Mouse (Mus musculus): ENCODE data around the gene Asprv1. TPM values are rescaled to one million over a fixed set of nuclear protein-coding genes. Genes with fewer than 3 reads are reported as not detected.
A peak's percentile ranks its signal among the peaks of the same experiment; 100 is the strongest.

The Asprv1 gene
- polyA plus RNA-seq, 1 experiment from 2014 or later = 104 TPM

DNA sequence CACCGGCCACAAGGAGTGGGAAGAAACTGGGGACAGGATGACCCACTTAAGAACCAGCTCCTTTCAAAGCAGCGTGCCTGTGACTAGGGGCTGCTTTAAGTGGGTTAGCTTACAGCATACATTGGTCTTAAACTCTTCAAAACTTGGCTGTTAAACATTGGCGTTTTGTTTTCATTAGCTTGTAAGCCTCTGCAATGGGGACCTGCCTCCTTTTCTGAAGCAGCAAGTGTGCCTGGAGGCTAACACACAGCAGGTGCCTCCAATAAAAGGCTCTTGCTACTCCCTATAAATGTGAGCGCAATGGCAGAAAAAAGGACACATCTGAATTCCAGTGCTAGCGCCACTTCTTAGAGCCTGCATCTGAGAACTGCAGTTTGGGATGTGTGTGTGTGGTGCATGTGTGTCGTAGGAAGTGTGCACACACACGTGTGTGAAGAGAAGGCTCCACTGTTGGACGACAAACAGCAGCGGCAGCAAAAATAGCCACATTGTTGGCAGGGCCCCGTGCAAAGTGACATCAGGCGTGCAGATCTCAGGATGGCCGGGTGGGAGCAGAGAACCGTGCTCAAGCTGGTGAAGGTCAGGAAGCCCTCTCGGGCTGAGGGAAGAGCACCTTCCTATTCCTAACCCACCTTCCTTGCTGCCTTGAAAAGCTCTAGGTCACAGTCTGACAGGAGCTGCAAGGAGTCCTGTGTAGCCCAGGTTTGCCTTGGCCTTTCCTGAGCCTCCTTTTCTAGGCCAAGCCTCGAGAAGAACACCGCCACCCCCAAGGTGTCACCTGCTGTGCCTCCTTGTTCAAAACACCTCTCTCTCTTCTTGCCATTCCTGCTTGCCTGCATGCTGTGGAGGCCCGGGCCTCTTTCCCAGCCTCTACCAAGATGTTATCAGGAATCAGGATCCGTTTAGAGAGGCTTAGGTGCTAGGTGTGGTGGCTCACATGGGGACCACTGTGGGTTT is 3.6 kb upstream of the Asprv1 start:
- H3K4me2 ChIP-seq = no peak overlapping the region
- ATAC-seq (ENCODE audit: insufficient read depth, low FRiP score, low read depth) = no peak
- H3K27ac ChIP-seq = no peak overlapping the region
- no peak overlapping the region for H3K9ac ChIP-seq
- H3K36me3 ChIP-seq = no peaks in the 10 kb centered on the region
- WGBS = 64% methylated on average over 18 of the region's 18 CpGs
- no peak overlapping the region for H3K4me3 ChIP-seq (replicated peaks)
- H3K4me1 ChIP-seq = 0 out of 2 replicates have a peak, but pooled peaks cover 2% of the 10 kb centered on the region
- no peaks in the 10 kb centered on the region for H3K9me3 ChIP-seq
- H3K27me3 ChIP-seq (replicated peaks) = no peaks in the 10 kb centered on the region

- no peaks in the 10 kb centered on the region for H3K36me3 ChIP-seq
- H3K4me3 ChIP-seq (replicated peaks) = no peak overlapping the region
- H3K27me3 ChIP-seq (replicated peaks) = no peaks in the 10 kb centered on the region
- H3K27ac ChIP-seq = no peak overlapping the region
- no peak overlapping the region for H3K9ac ChIP-seq
- 61% methylated on average over 3 of the region's 3 CpGs for WGBS
- H3K4me1 ChIP-seq = no peaks in the 10 kb centered on the region
- ATAC-seq (ENCODE audit: insufficient read depth, low FRiP score, low read depth) = no peak
- no peaks in the 10 kb centered on the region for H3K9me3 ChIP-seq
- no peak overlapping the region for H3K4me2 ChIP-seq
Observed at GRCm38 (mm10) chr6:86630141-86630540, 2.2 kb downstream of the Asprv1 start.

GRCm38 (mm10) chr6:86636495-86636894 is 8.5 kb downstream of the Asprv1 start:
- no peak overlapping the region for H3K4me3 ChIP-seq (replicated peaks)
- H3K4me1 ChIP-seq = peaks cover 4% of the 10 kb centered on the region; the same call in 1 of the 2 replicates
- 45% methylated on average over 2 of the region's 2 CpGs for WGBS
- H3K4me2 ChIP-seq = no peak overlapping the region
- ATAC-seq (ENCODE audit: insufficient read depth, low FRiP score, low read depth) = peak; percentile 75
- no peak overlapping the region for H3K9ac ChIP-seq
- no peaks in the 10 kb centered on the region for H3K27me3 ChIP-seq (replicated peaks)
- no peaks in the 10 kb centered on the region for H3K36me3 ChIP-seq
- no peak overlapping the region for H3K27ac ChIP-seq
- no peaks in the 10 kb centered on the region for H3K9me3 ChIP-seq

- WGBS = 50% methylated on average over 4 of the region's 4 CpGs
- no peak overlapping the region for H3K27ac ChIP-seq
- peak; percentile 41; the same call in 1 of the 2 replicates for ATAC-seq (ENCODE audit: insufficient read depth, low FRiP score, low read depth)
- H3K9me3 ChIP-seq = no peaks in the 10 kb centered on the region
- H3K36me3 ChIP-seq = no peaks in the 10 kb centered on the region
- peaks cover 7% of the 10 kb centered on the region; the same call in 1 of the 2 replicates for H3K4me1 ChIP-seq
- H3K9ac ChIP-seq = no peak overlapping the region
- no peak overlapping the region for H3K4me2 ChIP-seq
- no peak overlapping the region for H3K4me3 ChIP-seq (replicated peaks)
- no peaks in the 10 kb centered on the region for H3K27me3 ChIP-seq (replicated peaks)
Observed at GRCm38 (mm10) chr6:86637171-86637835, 9.3 kb downstream of the Asprv1 start.

GRCm38 (mm10) chr6:86637860-86638259 is 9.9 kb downstream of the Asprv1 start:
- Histone ChIP-seq H3K27me3 (replicated peaks) (no peaks in the 10 kb centered on the region), H3K9ac (no peak overlapping the region), H3K9me3 (no peaks in the 10 kb centered on the region), H3K4me3 (replicated peaks) (no peak overlapping the region), H3K4me2 (no peak overlapping the region), H3K4me1 (peaks cover 7% of the 10 kb centered on the region; the same call in 1 of the 2 replicates), H3K36me3 (no peaks in the 10 kb centered on the region), H3K27ac (no peak overlapping the region)
- WGBS = 79% methylated on average over 2 of the region's 2 CpGs
- no peak for ATAC-seq (ENCODE audit: insufficient read depth, low FRiP score, low read depth)

GRCm38 (mm10) chr6:86638434-86638833 is 10.5 kb downstream of the Asprv1 start:
- Histone ChIP-seq H3K36me3 (no peaks in the 10 kb centered on the region), H3K27ac (no peak overlapping the region), H3K27me3 (replicated peaks) (no peaks in the 10 kb centered on the region), H3K4me2 (no peak overlapping the region), H3K4me3 (replicated peaks) (no peak overlapping the region), H3K9ac (no peak overlapping the region), H3K4me1 (peaks cover 7% of the 10 kb centered on the region; the same call in 1 of the 2 replicates), H3K9me3 (no peaks in the 10 kb centered on the region)
- WGBS = 14% methylated on average over 2 of the region's 2 CpGs
- ATAC-seq (ENCODE audit: insufficient read depth, low FRiP score, low read depth) = no peak

DNA sequence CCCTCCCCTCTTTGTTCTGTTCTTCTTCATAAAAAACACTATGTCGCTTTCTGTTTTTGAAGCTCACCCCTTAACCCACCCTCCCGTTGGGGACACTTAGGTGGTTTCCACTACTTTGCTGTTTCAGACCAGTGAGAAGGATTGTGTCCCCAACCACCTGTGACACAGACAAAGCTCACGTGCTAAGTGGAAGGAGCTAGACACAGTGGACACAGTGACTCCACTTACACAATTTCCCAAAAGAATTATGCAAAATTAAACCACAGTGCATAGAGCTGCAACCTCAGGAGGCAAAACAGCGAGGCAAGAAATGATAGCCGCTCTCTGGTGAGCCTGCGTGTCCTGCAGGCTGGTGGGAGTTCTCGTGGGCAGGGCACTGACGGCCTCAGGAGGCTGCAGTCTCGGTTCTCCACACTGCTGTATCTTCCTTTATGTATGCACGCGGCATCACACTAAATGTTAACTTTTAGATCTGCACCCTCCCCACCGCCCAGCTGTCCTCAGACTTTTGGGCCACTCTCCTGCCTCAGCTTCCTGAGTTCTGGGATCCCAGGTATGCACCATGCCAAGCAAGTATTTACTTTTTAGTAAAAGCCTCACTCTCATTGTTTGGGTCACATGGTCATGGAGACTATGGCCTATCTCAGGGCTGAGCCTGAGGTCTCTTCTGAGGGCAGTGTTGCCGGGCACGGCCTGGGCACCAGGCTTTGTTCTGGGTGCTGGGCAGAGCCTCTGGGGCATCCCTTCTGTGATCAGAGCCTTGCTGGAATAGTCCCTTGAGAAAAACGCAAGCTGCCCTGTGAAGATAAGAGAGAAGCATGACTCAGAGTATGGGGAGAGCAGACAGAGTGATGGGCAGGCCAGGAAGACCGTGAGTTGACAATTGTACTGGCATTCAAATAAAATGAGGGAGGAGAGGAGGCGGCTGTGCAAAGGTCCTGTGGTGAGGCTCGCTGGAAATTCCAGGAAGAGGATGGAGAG is 11.5 kb downstream of the Asprv1 start:
- WGBS = 75% methylated on average over 18 of the region's 18 CpGs
- peaks cover 7% of the 10 kb centered on the region; the same call in 1 of the 2 replicates for H3K4me1 ChIP-seq
- no peaks in the 10 kb centered on the region for H3K27me3 ChIP-seq (replicated peaks)
- no peak overlapping the region for H3K27ac ChIP-seq
- H3K9ac ChIP-seq = no peak overlapping the region
- H3K36me3 ChIP-seq = no peaks in the 10 kb centered on the region
- H3K9me3 ChIP-seq = no peaks in the 10 kb centered on the region
- no peak overlapping the region for H3K4me3 ChIP-seq (replicated peaks)
- no peak overlapping the region for H3K4me2 ChIP-seq
- peak; percentile 86 for ATAC-seq (ENCODE audit: insufficient read depth, low FRiP score, low read depth)

GRCm38 (mm10) chr6:86640161-86640560 is 12.2 kb downstream of the Asprv1 start:
- no peak overlapping the region for H3K4me2 ChIP-seq
- ATAC-seq (ENCODE audit: insufficient read depth, low FRiP score, low read depth) = no peak
- 80% methylated on average over 3 of the region's 3 CpGs for WGBS

DNA sequence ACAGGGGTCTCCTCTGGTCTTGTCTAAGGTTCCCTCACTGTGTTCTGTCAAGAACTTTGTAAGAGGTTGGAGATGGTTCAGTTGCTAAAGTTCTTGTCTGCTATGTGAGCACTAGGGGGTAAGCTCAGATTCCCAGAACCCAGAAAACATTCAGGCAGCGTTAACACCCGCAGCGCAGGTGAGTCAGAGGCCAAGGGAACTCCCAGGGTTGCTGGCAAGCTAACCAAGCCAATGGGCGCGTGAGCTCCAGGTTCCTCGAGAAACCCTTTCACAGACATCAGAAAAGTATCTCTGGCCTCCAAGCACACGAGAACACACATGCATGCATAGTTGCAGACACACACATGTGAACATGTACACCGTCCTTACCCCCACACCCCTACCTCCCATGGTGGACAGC is 12.8 kb downstream of the Asprv1 start:
- no peaks in the 10 kb centered on the region for H3K36me3 ChIP-seq
- 77% methylated on average over 8 of the region's 8 CpGs for WGBS
- ATAC-seq (ENCODE audit: insufficient read depth, low FRiP score, low read depth) = no peak

More at GRCm38 (mm10) chr6:86640161-86640560, 12.2 kb downstream of the Asprv1 start:
- H3K4me3 ChIP-seq (replicated peaks) = no peak overlapping the region
- H3K4me1 ChIP-seq = peaks cover 7% of the 10 kb centered on the region; the same call in 1 of the 2 replicates
- no peaks in the 10 kb centered on the region for H3K9me3 ChIP-seq
- no peaks in the 10 kb centered on the region for H3K27me3 ChIP-seq (replicated peaks)
- no peaks in the 10 kb centered on the region for H3K36me3 ChIP-seq
- H3K9ac ChIP-seq = no peak overlapping the region
- H3K27ac ChIP-seq = no peak overlapping the region

DNA sequence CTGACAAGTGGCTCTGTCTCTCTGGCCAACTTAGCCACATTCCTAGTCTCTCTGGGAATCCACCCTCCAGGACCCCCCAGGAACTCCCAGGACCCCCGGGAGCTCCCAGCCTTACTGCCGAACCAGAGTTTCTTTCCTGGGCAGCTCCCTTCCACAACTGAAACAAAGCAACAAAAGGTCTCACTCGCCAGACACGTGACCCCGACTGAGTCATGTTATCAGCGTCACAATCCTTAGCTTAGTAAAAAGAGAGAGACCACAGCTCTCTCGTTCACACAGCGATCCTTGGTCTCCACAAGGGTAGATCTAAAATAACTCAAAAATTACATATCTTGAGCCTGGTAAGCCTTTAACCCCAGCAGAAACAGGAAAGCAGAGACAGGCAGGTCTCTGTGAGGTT is 13.8 kb downstream of the Asprv1 start:
- Histone ChIP-seq H3K9ac (no peak overlapping the region), H3K36me3 (no peaks in the 10 kb centered on the region), H3K27ac (no peak overlapping the region), H3K27me3 (replicated peaks) (no peaks in the 10 kb centered on the region), H3K4me1 (peaks cover 10% of the 10 kb centered on the region; the same call in 1 of the 2 replicates), H3K4me2 (no peak overlapping the region), H3K4me3 (replicated peaks) (no peak overlapping the region), H3K9me3 (no peaks in the 10 kb centered on the region)
- no peak for ATAC-seq (ENCODE audit: insufficient read depth, low FRiP score, low read depth)
- WGBS = 56% methylated on average over 8 of the region's 8 CpGs

More for the DNA sequence above, 12.8 kb downstream of the Asprv1 start:
- peaks cover 10% of the 10 kb centered on the region; the same call in 1 of the 2 replicates for H3K4me1 ChIP-seq
- H3K27me3 ChIP-seq (replicated peaks) = no peaks in the 10 kb centered on the region
- H3K9me3 ChIP-seq = no peaks in the 10 kb centered on the region
- H3K9ac ChIP-seq = no peak overlapping the region
- H3K4me3 ChIP-seq (replicated peaks) = no peak overlapping the region
- no peak overlapping the region for H3K27ac ChIP-seq
- no peak overlapping the region for H3K4me2 ChIP-seq

DNA sequence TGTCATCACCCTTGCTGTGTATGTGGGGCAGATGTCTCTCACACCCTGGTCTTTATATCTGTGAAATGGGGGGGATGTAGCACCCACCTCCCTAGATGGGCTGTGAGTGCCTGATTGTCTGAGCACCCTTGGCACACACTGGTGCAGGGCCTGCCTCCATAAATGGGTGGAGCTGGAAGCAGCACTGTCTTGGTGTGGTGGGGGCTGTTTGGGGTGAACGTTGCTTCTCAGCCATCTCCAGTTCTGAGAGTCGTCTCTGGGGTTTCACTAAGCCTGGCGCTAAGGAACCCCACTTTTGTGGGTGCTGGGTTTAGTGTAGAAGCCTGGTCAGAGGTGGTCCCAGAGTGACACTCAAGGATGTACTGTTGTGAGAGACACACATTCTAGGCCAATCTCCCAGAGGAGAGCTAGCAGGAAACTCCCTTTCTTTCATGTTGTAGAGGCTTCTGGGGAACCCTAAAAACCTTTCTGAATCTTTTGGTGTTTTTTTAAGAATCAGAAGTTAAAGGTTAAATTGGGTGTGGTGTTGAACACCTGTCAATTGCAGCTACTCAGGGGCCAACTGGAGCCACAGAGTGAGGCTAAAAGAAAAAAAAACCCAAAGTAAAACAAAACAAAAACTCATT is 16.9 kb downstream of the Asprv1 start:
- Histone ChIP-seq H3K36me3 (peaks cover 19% of the 10 kb centered on the region; the same call in 1 of the 2 replicates), H3K4me2 (no peak overlapping the region), H3K9me3 (no peaks in the 10 kb centered on the region), H3K27ac (no peak overlapping the region), H3K27me3 (replicated peaks) (no peaks in the 10 kb centered on the region), H3K4me1 (peaks cover 10% of the 10 kb centered on the region; the same call in 1 of the 2 replicates), H3K9ac (no peak overlapping the region), H3K4me3 (replicated peaks) (no peak overlapping the region)
- 82% methylated on average over 3 of the region's 3 CpGs for WGBS
- no peak for ATAC-seq (ENCODE audit: insufficient read depth, low FRiP score, low read depth)

Measured in stomach, embryonic 15.5 days (tissue).